Mouse (Mus musculus): ENCODE data around the gene Cntnap2. TPM values are rescaled to one million over a fixed set of nuclear protein-coding genes. Genes with fewer than 3 reads are reported as not detected.

Cntnap2 gene
- total and polyA plus RNA-seq, 3 experiments, result 0.30 to 0.79 (median 0.44) TPM

DNA sequence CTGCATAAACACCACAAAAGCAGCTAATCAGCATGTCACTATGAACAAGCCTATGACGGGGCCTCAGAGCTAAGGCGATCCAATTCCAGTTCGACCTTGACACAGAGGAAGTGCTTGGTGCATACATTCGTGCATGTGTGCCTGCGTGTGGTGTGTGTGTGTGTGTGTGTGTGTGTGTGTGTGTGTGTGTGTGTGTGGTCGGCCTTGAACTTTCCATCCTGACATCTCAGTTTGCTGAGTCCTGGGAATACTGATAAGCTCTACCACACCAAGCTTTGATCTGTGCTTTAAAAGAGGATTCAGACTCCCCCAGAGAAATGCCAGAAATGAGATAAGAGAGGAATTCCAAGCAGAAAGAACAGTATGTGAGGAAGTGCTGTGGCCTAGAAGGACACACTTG lies 2279.0 kb downstream of the Cntnap2 start:
- Histone ChIP-seq H3K9me3 (replicated peaks; ENCODE audit: low read length) (no peaks in the 10 kb centered on the region), H3K27me3 (replicated peaks) (no peaks in the 10 kb centered on the region), H3K27ac (ENCODE audit: insufficient read depth, low read depth) (no peak overlapping the region), H3K79me2 (replicated peaks; ENCODE audit: control insufficient read depth, extremely low read depth, insufficient read depth, poor library complexity, severe bottlenecking) (no peaks in the 10 kb centered on the region), H3K36me3 (replicated peaks in 1 of 2; ENCODE audit: control insufficient read depth in 1 of 2, insufficient read depth in 1 of 2, low read length in 1 of 2) (no peaks in the 10 kb centered on the region), H3K4me3 (replicated peaks in 1 of 3; ENCODE audit: low read depth in 2 of 3, low read length in 2 of 3, poor library complexity in 1 of 3) (no peak overlapping the region), H3K9ac (ENCODE audit: insufficient read depth, low read depth) (no peak overlapping the region), H3K4me1 (ENCODE audit: control insufficient read depth in 1 of 2, insufficient read depth in 2 of 2) (0 out of 4 replicates have a peak, but pooled peaks cover 0 to 2% of the 10 kb centered on the region in 2 experiments), H3K4me2 (ENCODE audit: insufficient read depth, low read depth, poor library complexity, severe bottlenecking) (no peak overlapping the region)
- no peak for DNase-seq (ENCODE audit: extremely low read depth)
- TF ChIP-seq KAT2A (IDR thresholded peaks at IDR 0.05; ENCODE audit: insufficient replicate concordance, low read length) (no peak), CHD1 (IDR thresholded peaks at IDR 0.05; ENCODE audit: low read depth, low read length) (no peak), E2F4 (IDR thresholded peaks at IDR 0.05; ENCODE audit: insufficient replicate concordance, low read depth, low read length) (no peak), SIN3A (IDR thresholded peaks at IDR 0.05; ENCODE audit: low read length) (no peak), MAZ (IDR thresholded peaks at IDR 0.05; ENCODE audit: low read depth, low read length) (no peak)
- dilution Hi-C loops (cut with MboI; ENCODE audit: extremely low pct_ligation_motif_present, extremely low pct_unique_long_range_greater_than_20kb, low sequenced_read_pairs) (no loop called here), in situ Hi-C loops (cut with MboI; ENCODE audit: low pct_ligation_motif_present, low pct_unique_long_range_greater_than_20kb, low sequenced_read_pairs) (no loop called here)

DNA sequence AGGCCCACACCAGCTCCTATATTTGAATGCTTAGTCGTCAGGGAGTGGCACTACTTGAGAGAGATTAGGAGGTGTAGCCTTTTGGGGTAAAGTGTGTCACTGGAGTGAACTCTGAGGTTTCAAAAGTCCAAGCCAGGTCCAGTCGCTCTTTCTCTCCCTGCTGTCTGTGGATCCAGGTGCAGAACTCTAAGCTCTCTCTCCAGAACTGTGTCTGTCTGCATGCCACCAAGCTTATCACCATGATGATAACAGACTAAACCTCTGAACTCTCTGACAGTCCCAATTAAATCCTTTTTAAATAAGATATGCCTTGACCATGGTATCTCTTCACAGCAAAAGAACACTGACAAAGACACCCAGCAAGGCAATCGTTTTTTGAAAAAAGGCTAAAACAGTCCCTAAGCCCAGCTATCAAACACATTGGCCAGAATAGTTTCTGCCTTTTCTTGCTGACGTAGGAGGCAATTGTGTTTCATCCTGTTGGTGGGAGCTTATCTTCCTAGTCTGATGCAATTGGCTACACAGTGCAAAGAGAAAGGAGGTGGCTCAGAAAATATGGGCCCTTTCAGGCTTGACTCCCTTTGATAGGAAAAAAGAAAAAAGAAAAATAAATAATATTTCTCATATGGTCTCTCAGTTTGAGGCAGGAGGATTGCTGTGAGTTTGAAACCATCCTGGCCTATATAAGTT lies 2281.8 kb downstream of the Cntnap2 start:
- H3K9me3 ChIP-seq (replicated peaks; ENCODE audit: low read length), result no peaks in the 10 kb centered on the region
- in situ Hi-C loops (cut with MboI; ENCODE audit: low pct_ligation_motif_present, low pct_unique_long_range_greater_than_20kb, low sequenced_read_pairs), result no loop called here
- DNase-seq (ENCODE audit: extremely low read depth), result no peak
- TF ChIP-seq CTCF (conservative IDR thresholded peaks at IDR 0.05 in 1 of 2, IDR thresholded peaks at IDR 0.05 in 1 of 2; ENCODE audit: low read depth in 2 of 2, low read length in 2 of 2) (no peak), SIN3A (IDR thresholded peaks at IDR 0.05; ENCODE audit: low read length) (no peak), CHD2 (IDR thresholded peaks at IDR 0.05; ENCODE audit: low read length) (no peak), E2F4 (IDR thresholded peaks at IDR 0.05; ENCODE audit: insufficient replicate concordance, low read depth, low read length) (no peak), IRF4 (IDR thresholded peaks at IDR 0.05; ENCODE audit: low read depth, low read length) (no peak), EP300 (IDR thresholded peaks at IDR 0.05; ENCODE audit: low read length) (no peak), JUND (conservative IDR thresholded peaks at IDR 0.05; ENCODE audit: low read depth, low read length) (no peak), MAX (IDR thresholded peaks at IDR 0.05; ENCODE audit: low read length) (no peak), TBP (conservative IDR thresholded peaks at IDR 0.05; ENCODE audit: low read depth, low read length) (no peak)
- no peaks in the 10 kb centered on the region for H3K79me2 ChIP-seq (replicated peaks; ENCODE audit: control insufficient read depth, extremely low read depth, insufficient read depth, poor library complexity, severe bottlenecking)
- dilution Hi-C loops (cut with MboI; ENCODE audit: extremely low pct_ligation_motif_present, extremely low pct_unique_long_range_greater_than_20kb, low sequenced_read_pairs), result no loop called here
- no peak overlapping the region for H3K27ac ChIP-seq (ENCODE audit: insufficient read depth, low read depth)
- no peak overlapping the region for H3K4me2 ChIP-seq (ENCODE audit: insufficient read depth, low read depth, poor library complexity, severe bottlenecking)
- H3K27me3 ChIP-seq (replicated peaks), result no peaks in the 10 kb centered on the region
- no peak overlapping the region for H3K4me3 ChIP-seq (replicated peaks in 1 of 3; ENCODE audit: low read depth in 2 of 3, low read length in 2 of 3, poor library complexity in 1 of 3)
- peaks cover 4 to 7% of the 10 kb centered on the region in 2 experiments; a peak in 1 of 4 replicates for H3K4me1 ChIP-seq (ENCODE audit: control insufficient read depth in 1 of 2, insufficient read depth in 2 of 2)
- H3K36me3 ChIP-seq (replicated peaks in 1 of 2; ENCODE audit: control insufficient read depth in 1 of 2, insufficient read depth in 1 of 2, low read length in 1 of 2), result no peaks in the 10 kb centered on the region
- no peak overlapping the region for H3K9ac ChIP-seq (ENCODE audit: insufficient read depth, low read depth)

DNA sequence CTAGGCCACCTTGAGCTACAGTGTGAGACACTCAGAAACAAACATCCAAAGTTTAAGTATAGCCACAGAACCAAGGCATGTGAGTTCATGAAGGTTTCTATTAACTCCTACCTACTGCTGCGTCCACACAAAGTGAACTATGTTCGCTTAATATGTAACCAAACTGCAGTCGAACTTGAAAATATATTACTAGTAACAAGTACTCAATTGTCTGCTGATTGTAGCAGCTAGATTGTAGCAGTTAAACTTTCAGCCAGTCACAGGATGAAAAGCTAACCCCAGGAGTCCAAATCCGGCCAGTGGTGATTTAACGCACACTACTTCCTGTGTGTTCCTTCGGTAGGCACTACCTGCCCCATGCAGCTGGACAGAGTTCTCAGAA lies 2282.3 kb downstream of the Cntnap2 start:
- TF ChIP-seq NRF1 (IDR thresholded peaks at IDR 0.05; ENCODE audit: low read depth, low read length) (no peak), HCFC1 (IDR thresholded peaks at IDR 0.05; ENCODE audit: low read depth, low read length) (no peak), KAT2A (IDR thresholded peaks at IDR 0.05; ENCODE audit: insufficient replicate concordance, low read length) (no peak), MYC (IDR thresholded peaks at IDR 0.05; ENCODE audit: low read depth, low read length) (no peak), SIN3A (IDR thresholded peaks at IDR 0.05; ENCODE audit: low read length) (no peak), NELFE (IDR thresholded peaks at IDR 0.05; ENCODE audit: low read depth, low read length) (no peak), ELF1 (IDR thresholded peaks at IDR 0.05; ENCODE audit: low read depth, low read length) (no peak), MEF2A (IDR thresholded peaks at IDR 0.05; ENCODE audit: borderline replicate concordance, low read depth, low read length) (no peak), RCOR1 (conservative IDR thresholded peaks at IDR 0.05; ENCODE audit: low read depth, low read length) (no peak), BHLHE40 (IDR thresholded peaks at IDR 0.05; ENCODE audit: low read depth, low read length) (no peak), TCF12 (IDR thresholded peaks at IDR 0.05; ENCODE audit: low read depth, low read length) (no peak), ZNF384 (IDR thresholded peaks at IDR 0.05; ENCODE audit: low read depth, low read length) (no peak), IRF4 (IDR thresholded peaks at IDR 0.05; ENCODE audit: low read depth, low read length) (no peak), USF2 (conservative IDR thresholded peaks at IDR 0.05; ENCODE audit: low read depth, low read length) (no peak), POLR2A (IDR thresholded peaks at IDR 0.05; ENCODE audit: low read depth, low read length) (no peak)
- H3K4me2 ChIP-seq (ENCODE audit: insufficient read depth, low read depth, poor library complexity, severe bottlenecking), result no peak overlapping the region
- dilution Hi-C loops (cut with MboI; ENCODE audit: extremely low pct_ligation_motif_present, extremely low pct_unique_long_range_greater_than_20kb, low sequenced_read_pairs), result no loop called here

More for the DNA sequence above, 2282.3 kb downstream of the Cntnap2 start:
- Histone ChIP-seq H3K27me3 (replicated peaks) (no peaks in the 10 kb centered on the region), H3K4me1 (ENCODE audit: control insufficient read depth in 1 of 2, insufficient read depth in 2 of 2) (peaks cover 4 to 7% of the 10 kb centered on the region in 2 experiments; a peak in 1 of 4 replicates), H3K27ac (ENCODE audit: insufficient read depth, low read depth) (no peak overlapping the region), H3K36me3 (replicated peaks in 1 of 2; ENCODE audit: control insufficient read depth in 1 of 2, insufficient read depth in 1 of 2, low read length in 1 of 2) (no peaks in the 10 kb centered on the region), H3K79me2 (replicated peaks; ENCODE audit: control insufficient read depth, extremely low read depth, insufficient read depth, poor library complexity, severe bottlenecking) (no peaks in the 10 kb centered on the region), H3K4me3 (replicated peaks in 1 of 3; ENCODE audit: low read depth in 2 of 3, low read length in 2 of 3, poor library complexity in 1 of 3) (no peak overlapping the region), H3K9ac (ENCODE audit: insufficient read depth, low read depth) (no peak overlapping the region), H3K9me3 (replicated peaks; ENCODE audit: low read length) (no peaks in the 10 kb centered on the region)
- DNase-seq (ENCODE audit: extremely low read depth), result no peak
- in situ Hi-C loops (cut with MboI; ENCODE audit: low pct_ligation_motif_present, low pct_unique_long_range_greater_than_20kb, low sequenced_read_pairs), result no loop called here
